Mouse (Mus musculus) lung, embryonic 14.5 days (tissue): ENCODE measurements around the gene Nol10. TPM values are rescaled to one million over a fixed set of nuclear protein-coding genes. Genes with fewer than 3 reads are reported as not detected.

Experiments used
- ATAC-seq: fragments of 200-750 bp; cut with Nextera tagmentation; 2 replicates; pipeline ENCODE4 v1.8.0; 2017; ENCODE audit warnings: mild to moderate bottlenecking, moderate TSS enrichment, moderate library complexity; ENCODE audit not compliant: insufficient read depth
- DNase-seq: peaks from one replicate; pipeline ENCODE4 v3.0.0-alpha.2; 2015
- H3K27ac ChIP-seq: fragments of 300-500 bp; sonication (generic); 2 replicates; pipeline ENCODE4 v1.5.1; 2014; ENCODE audit warnings: low read depth, mild to moderate bottlenecking, moderate library complexity
- H3K27me3 ChIP-seq: fragments of 300-500 bp; sonication (generic); 2 replicates; pipeline ENCODE4 v1.6.1; 2014; ENCODE audit warnings: low read length, control low read depth; ENCODE audit not compliant: insufficient read depth
- H3K36me3 ChIP-seq: fragments of 300-500 bp; sonication (generic); 2 replicates; pipeline ENCODE4 v1.6.1; 2014; ENCODE audit warnings: control low read depth; ENCODE audit not compliant: insufficient read depth
- H3K4me1 ChIP-seq: fragments of 300-500 bp; sonication (generic); 2 replicates; pipeline ENCODE4 v1.6.1; 2014; ENCODE audit warnings: antibody characterized with exemption, control low read depth; ENCODE audit not compliant: insufficient read depth
- H3K4me2 ChIP-seq: fragments of 300-500 bp; sonication (generic); 2 replicates; pipeline ENCODE4 v1.6.1; 2014; ENCODE audit warnings: mild to moderate bottlenecking
- H3K4me3 ChIP-seq: fragments of 300-500 bp; sonication (generic); 2 replicates; pipeline ENCODE4 v1.5.1; 2014; ENCODE audit warnings: low read depth, low read length
- H3K9ac ChIP-seq: fragments of 300-500 bp; sonication (generic); 2 replicates; pipeline ENCODE4 v1.6.1; 2014
- H3K9me3 ChIP-seq: fragments of 300-500 bp; sonication (generic); 2 replicates; pipeline ENCODE4 v1.6.1; 2016; ENCODE audit warnings: low read depth, low read length, control low read depth
- CTCF ChIP-seq: IDR thresholded peaks from 2 replicates; pipeline ENCODE4 v1.5.1; 2016; ENCODE audit warnings: antibody characterized with exemption, low read depth
- WGBS: fragments of 180-500 bp; shearing (Covaris S2); extraction: QIAGEN DNeasy Blood & Tissue Kit; methylation state at CpG from one replicate; pipeline ENCODE4 v1.1.7; 2014; 5-methylcytosine and 5-hydroxymethylcytosine counted together
- polyA plus RNA-seq: library from polyadenylated mRNA; unstranded; fragments of >200 nt; fragmentation: Nextera tagmentation; extraction: Ambion mirVana; gene quantifications from 2 replicates; pipeline ENCODE4 v1.2.1, GENCODE M21; 2014

The Nol10 gene
- polyA plus RNA-seq, 1 experiment from 2014 or later = 30.0 TPM

DNA sequence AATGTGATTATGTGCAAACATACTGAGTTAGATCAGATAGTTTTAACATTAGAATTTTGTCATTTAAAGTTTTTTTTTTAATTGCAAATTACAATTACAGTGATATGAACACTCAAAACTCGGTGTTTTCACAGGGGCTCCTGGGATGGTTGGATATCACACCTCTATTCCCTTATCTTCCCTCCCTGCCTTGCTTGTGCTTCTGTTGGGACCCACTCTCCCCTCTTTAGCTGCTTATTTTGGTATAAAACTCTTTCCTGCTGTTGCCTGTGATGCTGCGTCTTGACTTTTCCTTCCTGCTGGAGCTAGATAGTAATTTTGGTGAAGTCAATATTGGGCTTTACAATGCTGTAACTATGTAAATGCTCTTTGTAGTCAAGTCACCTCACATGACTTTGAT lies 63.0 kb downstream of the Nol10 start:
- no peak for TF ChIP-seq CTCF
- 81% methylated on average over 2 of the region's 2 CpGs for WGBS
- Histone ChIP-seq H3K27me3 (no peaks in the 10 kb centered on the region), H3K4me1 (no peaks in the 10 kb centered on the region), H3K4me2 (no peak overlapping the region), H3K27ac (no peak overlapping the region), H3K36me3 (peaks cover 23% of the 10 kb centered on the region), H3K9me3 (no peaks in the 10 kb centered on the region), H3K9ac (no peak overlapping the region), H3K4me3 (no peak overlapping the region)
- DNase-seq = no peak
- ATAC-seq = no peak

GRCm38 (mm10) chr12:17411797-17412526 lies 63.7 kb downstream of the Nol10 start:
- Histone ChIP-seq H3K27ac (no peak overlapping the region), H3K36me3 (peaks cover 25% of the 10 kb centered on the region), H3K27me3 (no peaks in the 10 kb centered on the region), H3K4me3 (no peak overlapping the region), H3K4me1 (no peaks in the 10 kb centered on the region), H3K9me3 (no peaks in the 10 kb centered on the region), H3K4me2 (no peak overlapping the region), H3K9ac (no peak overlapping the region)
- DNase-seq (no peak), ATAC-seq (no peak)
- 54% methylated on average over 12 of the region's 12 CpGs for WGBS
- TF ChIP-seq CTCF = no peak

DNA sequence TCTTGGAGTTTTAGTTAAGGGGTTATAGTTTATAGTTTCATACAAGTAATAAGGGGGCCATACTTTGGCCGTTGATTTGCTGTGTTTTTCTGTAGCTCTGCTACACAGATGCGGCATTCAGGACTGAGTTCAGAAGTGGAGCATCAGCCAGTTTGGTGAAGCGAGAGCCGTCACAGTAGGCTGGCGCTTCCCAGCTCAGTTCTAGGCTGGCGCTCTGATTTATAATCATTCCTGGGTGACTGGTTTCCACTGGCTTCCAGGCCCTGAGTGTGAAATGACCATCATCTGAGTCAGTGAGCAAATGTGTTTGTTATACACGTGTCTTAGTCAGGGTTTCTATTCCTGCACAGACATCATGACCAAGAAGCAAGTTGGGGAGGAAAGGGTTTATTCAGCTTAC lies 66.5 kb downstream of the Nol10 start:
- no peak overlapping the region for H3K4me3 ChIP-seq
- no peak for DNase-seq
- TF ChIP-seq CTCF = no peak
- H3K36me3 ChIP-seq = peaks cover 22% of the 10 kb centered on the region
- H3K27ac ChIP-seq = no peak overlapping the region
- H3K4me1 ChIP-seq = no peaks in the 10 kb centered on the region
- H3K4me2 ChIP-seq = no peak overlapping the region
- H3K9me3 ChIP-seq = no peaks in the 10 kb centered on the region
- H3K9ac ChIP-seq = no peak overlapping the region
- H3K27me3 ChIP-seq = no peaks in the 10 kb centered on the region
- WGBS = 84% methylated on average over 7 of the region's 7 CpGs
- ATAC-seq = no peak

GRCm38 (mm10) chr12:17420168-17420810 lies 72.0 kb downstream of the Nol10 start:
- Histone ChIP-seq H3K4me2 (no peak overlapping the region), H3K4me1 (no peaks in the 10 kb centered on the region), H3K4me3 (no peak overlapping the region), H3K36me3 (peaks cover 47% of the 10 kb centered on the region), H3K27ac (no peak overlapping the region), H3K9ac (no peak overlapping the region), H3K27me3 (no peaks in the 10 kb centered on the region), H3K9me3 (no peaks in the 10 kb centered on the region)
- ATAC-seq = no peak
- DNase-seq = no peak
- no peak for TF ChIP-seq CTCF
- 15% methylated on average over 3 of the region's 3 CpGs for WGBS

GRCm38 (mm10) chr12:17425254-17426169 lies 77.3 kb downstream of the Nol10 start:
- no peak for TF ChIP-seq CTCF
- no peak overlapping the region for H3K9ac ChIP-seq

DNA sequence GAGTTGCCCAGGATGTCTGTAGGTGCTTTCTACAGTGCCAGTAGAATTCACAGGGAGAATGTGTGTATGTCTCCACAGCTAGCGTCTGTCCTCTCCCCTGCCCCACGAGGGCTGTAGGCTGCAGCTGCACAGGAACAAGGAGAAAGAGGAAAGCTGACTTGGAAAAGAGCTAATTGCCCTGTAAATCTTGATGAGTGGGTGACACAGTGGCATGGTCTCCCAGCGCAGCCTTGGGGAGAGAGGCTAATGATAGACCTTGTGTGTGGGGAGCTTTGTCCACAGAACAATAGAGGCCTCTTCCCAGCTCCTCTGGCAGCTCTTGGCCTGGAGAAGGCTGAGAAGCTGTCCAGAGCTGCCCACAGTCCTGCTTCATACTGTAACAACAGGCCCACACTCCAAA lies 78.5 kb downstream of the Nol10 start:
- 84% methylated on average over 3 of the region's 3 CpGs for WGBS
- DNase-seq (no peak), ATAC-seq (no peak)
- Histone ChIP-seq H3K4me2 (no peak overlapping the region), H3K36me3 (peaks cover 62% of the 10 kb centered on the region), H3K27me3 (no peaks in the 10 kb centered on the region), H3K4me3 (no peak overlapping the region), H3K4me1 (no peaks in the 10 kb centered on the region), H3K9me3 (no peaks in the 10 kb centered on the region), H3K9ac (no peak overlapping the region), H3K27ac (no peak overlapping the region)
- TF ChIP-seq CTCF = no peak

More at GRCm38 (mm10) chr12:17425254-17426169, 77.3 kb downstream of the Nol10 start:
- no peak for ATAC-seq
- DNase-seq = no peak
- Histone ChIP-seq H3K4me3 (no peak overlapping the region), H3K4me2 (no peak overlapping the region), H3K36me3 (peaks cover 55% of the 10 kb centered on the region), H3K27me3 (no peaks in the 10 kb centered on the region), H3K9me3 (no peaks in the 10 kb centered on the region), H3K27ac (no peak overlapping the region), H3K4me1 (no peaks in the 10 kb centered on the region)
- 66% methylated on average over 11 of the region's 11 CpGs for WGBS

GRCm38 (mm10) chr12:17430578-17430977 lies 82.3 kb downstream of the Nol10 start:
- H3K27ac ChIP-seq = no peak overlapping the region
- DNase-seq = no peak
- no peaks in the 10 kb centered on the region for H3K27me3 ChIP-seq
- H3K36me3 ChIP-seq = peaks cover 48% of the 10 kb centered on the region
- ATAC-seq = no peak
- no peaks in the 10 kb centered on the region for H3K4me1 ChIP-seq
- no peak overlapping the region for H3K4me3 ChIP-seq
- no peak for TF ChIP-seq CTCF
- H3K9me3 ChIP-seq = no peaks in the 10 kb centered on the region
- WGBS = 90% methylated on average over 2 of the region's 2 CpGs
- H3K4me2 ChIP-seq = no peak overlapping the region
- no peak overlapping the region for H3K9ac ChIP-seq
